Mouse (Mus musculus) liver, embryonic 13.5 days (tissue): ENCODE data around the gene Celsr1. TPM values are rescaled to one million over a fixed set of nuclear protein-coding genes. Genes with fewer than 3 reads are reported as not detected.

Experiments
- ATAC-seq: fragments of 200-750 bp; cut with Nextera tagmentation; 2 replicates; pipeline ENCODE4 v1.8.0; 2017; ENCODE audit warnings: low read depth, mild to moderate bottlenecking, moderate number of reproducible peaks, moderate library complexity
- DNase-seq: peaks from one replicate; pipeline ENCODE4 v3.0.0; 2022
- H3K27ac ChIP-seq: fragments of 300-500 bp; sonication (generic); 2 replicates; pipeline ENCODE4 v1.5.1; 2015; ENCODE audit warnings: moderate library complexity, mild to moderate bottlenecking, inconsistent platforms
- H3K27me3 ChIP-seq: fragments of 300-500 bp; sonication (generic); 2 replicates; pipeline ENCODE4 v1.6.1; 2015; ENCODE audit warnings: mild to moderate bottlenecking, inconsistent platforms
- H3K36me3 ChIP-seq: fragments of 300-500 bp; sonication (generic); 2 replicates; pipeline ENCODE4 v1.6.1; 2015; ENCODE audit warnings: mild to moderate bottlenecking, inconsistent platforms
- H3K4me1 ChIP-seq: fragments of 300-500 bp; sonication (generic); replicated peaks from 2 replicates; pipeline ENCODE4 v1.6.1; 2015; ENCODE audit warnings: inconsistent platforms
- H3K4me2 ChIP-seq: fragments of 300-500 bp; sonication (generic); 2 replicates; pipeline ENCODE4 v1.6.1; 2015; ENCODE audit warnings: inconsistent platforms, mild to moderate bottlenecking, moderate library complexity
- H3K4me3 ChIP-seq: fragments of 300-500 bp; sonication (generic); replicated peaks from 2 replicates; pipeline ENCODE4 v1.5.1; 2015; ENCODE audit warnings: mild to moderate bottlenecking, inconsistent platforms
- H3K9ac ChIP-seq: fragments of 300-500 bp; sonication (generic); 2 replicates; pipeline ENCODE4 v1.6.1; 2015; ENCODE audit warnings: mild to moderate bottlenecking, inconsistent platforms
- H3K9me3 ChIP-seq: fragments of 300-500 bp; sonication (generic); replicated peaks from 2 replicates; pipeline ENCODE4 v1.6.1; 2016; ENCODE audit warnings: inconsistent platforms
- WGBS: fragments of 180-500 bp; shearing (Covaris S2); methylation state at CpG from one replicate; pipeline ENCODE4 v1.1.7; 2015; ENCODE audit not compliant: insufficient replicate concordance; 5-methylcytosine and 5-hydroxymethylcytosine counted together
- polyA plus RNA-seq: library from polyadenylated mRNA; unstranded; fragments of >200 nt; fragmentation: Nextera tagmentation; extraction: Ambion mirVana; gene quantifications from 2 replicates; pipeline ENCODE4 v1.2.1, GENCODE M21; 2015

Gene Celsr1
- polyA plus RNA-seq, 1 experiment from 2014 or later, result 0.20 TPM

GRCm38 (mm10) chr15:85993386-85993785 is 40.2 kb downstream of the Celsr1 start:
- H3K4me3 ChIP-seq, result no peak overlapping the region
- ATAC-seq (no peak), DNase-seq (no peak)
- H3K27me3 ChIP-seq, result no peaks in the 10 kb centered on the region; the same call in 1 of the 2 replicates
- no peak overlapping the region for H3K27ac ChIP-seq
- no peak overlapping the region for H3K9ac ChIP-seq
- H3K9me3 ChIP-seq, result no peaks in the 10 kb centered on the region
- no peaks in the 10 kb centered on the region for H3K4me1 ChIP-seq
- H3K36me3 ChIP-seq, result no peaks in the 10 kb centered on the region
- H3K4me2 ChIP-seq, result no peak overlapping the region

GRCm38 (mm10) chr15:85992125-85992495 is 41.5 kb downstream of the Celsr1 start:
- H3K9me3 ChIP-seq, result no peaks in the 10 kb centered on the region
- DNase-seq (no peak), ATAC-seq (no peak)
- H3K4me3 ChIP-seq, result no peak overlapping the region
- no peaks in the 10 kb centered on the region; the same call in 1 of the 2 replicates for H3K27me3 ChIP-seq
- no peak overlapping the region for H3K27ac ChIP-seq
- no peak overlapping the region for H3K9ac ChIP-seq
- no peaks in the 10 kb centered on the region for H3K4me1 ChIP-seq
- no peaks in the 10 kb centered on the region for H3K36me3 ChIP-seq
- no peak overlapping the region for H3K4me2 ChIP-seq
- 48% methylated on average over 3 of the region's 3 CpGs for WGBS

- H3K4me3 ChIP-seq, result no peak overlapping the region
- DNase-seq (no peak), ATAC-seq (no peak)
- no peaks in the 10 kb centered on the region for H3K4me1 ChIP-seq
- H3K27ac ChIP-seq, result no peak overlapping the region
- no peaks in the 10 kb centered on the region for H3K9me3 ChIP-seq
- H3K9ac ChIP-seq, result no peak overlapping the region
- WGBS, result 74% methylated on average over 5 of the region's 5 CpGs
- H3K36me3 ChIP-seq, result no peaks in the 10 kb centered on the region
- no peak overlapping the region for H3K4me2 ChIP-seq
- no peaks in the 10 kb centered on the region; the same call in 1 of the 2 replicates for H3K27me3 ChIP-seq
Measured at GRCm38 (mm10) chr15:85991453-85992124, 42.0 kb downstream of the Celsr1 start.

- H3K4me3 ChIP-seq, result no peak overlapping the region
- H3K9ac ChIP-seq, result no peak overlapping the region
- ATAC-seq, result no peak
- no peaks in the 10 kb centered on the region for H3K9me3 ChIP-seq
- no peaks in the 10 kb centered on the region for H3K4me1 ChIP-seq
- DNase-seq, result no peak
- H3K27me3 ChIP-seq, result no peaks in the 10 kb centered on the region; the same call in 1 of the 2 replicates
- 71% methylated on average over 17 of the region's 17 CpGs for WGBS
- H3K4me2 ChIP-seq, result no peak overlapping the region
- no peaks in the 10 kb centered on the region for H3K36me3 ChIP-seq
- H3K27ac ChIP-seq, result no peak overlapping the region
Measured at GRCm38 (mm10) chr15:85990696-85991443, 42.7 kb downstream of the Celsr1 start.

GRCm38 (mm10) chr15:85987896-85988295 is 45.7 kb downstream of the Celsr1 start:
- H3K27me3 ChIP-seq, result peaks cover 8% of the 10 kb centered on the region; the same call in 1 of the 2 replicates
- H3K4me3 ChIP-seq, result no peak overlapping the region
- WGBS, result 43% methylated on average over 5 of the region's 5 CpGs
- no peaks in the 10 kb centered on the region for H3K9me3 ChIP-seq
- peaks cover 2% of the 10 kb centered on the region; the same call in 1 of the 2 replicates for H3K4me1 ChIP-seq
- no peaks in the 10 kb centered on the region for H3K36me3 ChIP-seq
- ATAC-seq (no peak), DNase-seq (no peak)
- H3K9ac ChIP-seq, result no peak overlapping the region
- H3K4me2 ChIP-seq, result no peak overlapping the region
- no peak overlapping the region for H3K27ac ChIP-seq

- Histone ChIP-seq H3K4me2 (no peak overlapping the region), H3K36me3 (no peaks in the 10 kb centered on the region), H3K9me3 (no peaks in the 10 kb centered on the region), H3K4me3 (no peak overlapping the region), H3K4me1 (peaks cover 19% of the 10 kb centered on the region), H3K27me3 (0 out of 2 replicates have a peak, but pooled peaks cover 8% of the 10 kb centered on the region), H3K9ac (no peak overlapping the region), H3K27ac (no peak overlapping the region)
- ATAC-seq, result no peak
- DNase-seq, result no peak
- WGBS, result 61% methylated on average over 4 of the region's 4 CpGs
Measured at GRCm38 (mm10) chr15:85986170-85986569, 47.4 kb downstream of the Celsr1 start.

- Histone ChIP-seq H3K4me3 (no peak overlapping the region), H3K4me1 (peaks cover 19% of the 10 kb centered on the region), H3K27me3 (0 out of 2 replicates have a peak, but pooled peaks cover 8% of the 10 kb centered on the region), H3K9ac (no peak overlapping the region), H3K4me2 (no peak overlapping the region), H3K36me3 (no peaks in the 10 kb centered on the region), H3K27ac (no peak overlapping the region), H3K9me3 (no peaks in the 10 kb centered on the region)
- DNase-seq, result no peak
- 68% methylated on average over 4 of the region's 4 CpGs for WGBS
- no peak for ATAC-seq
Measured at GRCm38 (mm10) chr15:85985601-85986000, 48.0 kb downstream of the Celsr1 start.

- H3K4me1 ChIP-seq, result peaks cover 19% of the 10 kb centered on the region
- H3K9me3 ChIP-seq, result no peaks in the 10 kb centered on the region
- no peak overlapping the region for H3K27ac ChIP-seq
- peaks cover 9% of the 10 kb centered on the region; the same call in 1 of the 2 replicates for H3K27me3 ChIP-seq
- 65% methylated on average over 7 of the region's 7 CpGs for WGBS
- ATAC-seq (no peak), DNase-seq (no peak)
- no peak overlapping the region for H3K9ac ChIP-seq
- H3K4me2 ChIP-seq, result no peak overlapping the region
- H3K4me3 ChIP-seq, result no peak overlapping the region
- H3K36me3 ChIP-seq, result no peaks in the 10 kb centered on the region
Measured at GRCm38 (mm10) chr15:85983131-85983530, 50.4 kb downstream of the Celsr1 start.

- Histone ChIP-seq H3K27ac (no peak overlapping the region), H3K9me3 (no peaks in the 10 kb centered on the region), H3K36me3 (no peaks in the 10 kb centered on the region), H3K4me1 (peaks cover 19% of the 10 kb centered on the region), H3K9ac (no peak overlapping the region), H3K27me3 (peaks cover 10% of the 10 kb centered on the region; the same call in 1 of the 2 replicates), H3K4me2 (peak overlapping the region; percentile 23), H3K4me3 (no peak overlapping the region)
- ATAC-seq (peak; percentile 70), DNase-seq (no peak)
- WGBS, result 1% methylated on average over 3 of the region's 3 CpGs
Measured at GRCm38 (mm10) chr15:85982416-85982775, 51.2 kb downstream of the Celsr1 start.

- no peaks in the 10 kb centered on the region for H3K36me3 ChIP-seq
- H3K27ac ChIP-seq, result no peak overlapping the region
- peaks cover 19% of the 10 kb centered on the region for H3K4me1 ChIP-seq
- peaks cover 10% of the 10 kb centered on the region; the same call in 1 of the 2 replicates for H3K27me3 ChIP-seq
- H3K9ac ChIP-seq, result no peak overlapping the region
- ATAC-seq, result peak; percentile 76
- H3K4me3 ChIP-seq, result no peak overlapping the region
- no peaks in the 10 kb centered on the region for H3K9me3 ChIP-seq
- H3K4me2 ChIP-seq, result peak overlapping the region; percentile 23
- WGBS, result 11% methylated on average over 11 of the region's 11 CpGs
- DNase-seq, result peak; percentile 46
Measured at GRCm38 (mm10) chr15:85981768-85982415, 51.7 kb downstream of the Celsr1 start.

GRCm38 (mm10) chr15:85977086-85977485 is 56.5 kb downstream of the Celsr1 start:
- Histone ChIP-seq H3K9ac (no peak overlapping the region), H3K4me3 (no peak overlapping the region), H3K9me3 (no peaks in the 10 kb centered on the region), H3K36me3 (no peaks in the 10 kb centered on the region), H3K27ac (no peak overlapping the region), H3K4me1 (peaks cover 9% of the 10 kb centered on the region), H3K27me3 (peaks cover 19% of the 10 kb centered on the region), H3K4me2 (no peak overlapping the region)
- WGBS, result 53% methylated on average over 9 of the region's 9 CpGs
- no peak for ATAC-seq
- DNase-seq, result no peak
